Mouse (Mus musculus): ENCODE results near the gene Kctd4. TPM values are rescaled to one million over a fixed set of nuclear protein-coding genes. Genes with fewer than 3 reads are reported as not detected.
A peak's percentile ranks its signal among the peaks of the same experiment; 100 is the strongest.

Kctd4 gene
- polyA plus RNA-seq, 1 experiment, result 3.5 TPM

DNA sequence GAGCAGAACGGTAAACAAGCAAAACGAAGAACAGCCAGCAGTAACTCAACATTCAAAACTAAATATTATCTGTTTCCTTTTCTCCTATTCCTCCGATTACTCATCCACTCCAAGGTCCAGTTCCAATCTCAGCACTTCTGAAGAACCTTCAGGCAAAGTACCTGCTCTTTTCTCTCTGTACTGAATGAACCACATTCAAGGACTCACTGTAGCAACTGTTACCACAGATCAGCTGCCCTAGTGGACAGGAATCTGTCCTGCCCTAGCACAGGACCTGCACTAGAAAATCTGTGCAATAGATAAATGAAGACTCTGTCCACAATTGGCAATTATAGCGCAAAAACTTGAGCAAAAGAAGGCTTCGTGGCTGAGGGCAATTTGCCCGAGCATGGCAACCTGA is 36.1 kb downstream of the Kctd4 start:
- H3K27me3 ChIP-seq (ENCODE audit: control insufficient read depth, insufficient read depth, low read length), result no peaks in the 10 kb centered on the region
- TF ChIP-seq POLR2A (IDR thresholded peaks at IDR 0.05; ENCODE audit: borderline replicate concordance, insufficient read depth, low read length), result no peak
- no peak for TF ChIP-seq CTCF (IDR thresholded peaks at IDR 0.05; ENCODE audit: borderline replicate concordance, insufficient read depth, low read depth, low read length)
- 93% methylated on average over 6 of the region's 6 CpGs for WGBS
- DNase-seq, result no peak
- no peak overlapping the region for H3K27ac ChIP-seq (ENCODE audit: insufficient read depth, low read length)
- H3K4me1 ChIP-seq (ENCODE audit: control insufficient read depth, insufficient read depth, low read length), result no peaks in the 10 kb centered on the region
- H3K4me3 ChIP-seq (replicated peaks; ENCODE audit: insufficient read depth, low read depth, low read length), result no peak overlapping the region

DNA sequence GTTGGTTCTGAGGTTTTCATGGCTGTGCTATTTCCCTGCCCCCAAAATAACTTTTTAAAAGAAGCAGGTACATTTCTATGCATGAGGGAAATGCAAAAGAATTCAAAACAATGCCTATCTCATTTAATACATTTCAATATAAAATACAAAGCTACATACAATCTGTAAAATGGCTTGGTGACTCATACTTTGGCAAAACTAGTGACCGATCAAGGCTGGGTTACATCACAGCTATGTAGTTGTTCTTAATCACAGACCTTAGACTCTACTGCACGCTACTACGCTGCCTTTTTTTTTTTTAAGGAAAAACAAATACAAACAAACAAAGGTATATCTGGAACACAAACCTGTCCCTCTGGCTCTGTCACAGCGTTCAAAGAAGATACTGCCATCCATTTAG is 37.6 kb downstream of the Kctd4 start:
- DNase-seq, result no peak
- Histone ChIP-seq H3K4me1 (ENCODE audit: control insufficient read depth, insufficient read depth, low read length) (no peaks in the 10 kb centered on the region), H3K27ac (ENCODE audit: insufficient read depth, low read length) (no peak overlapping the region), H3K4me3 (replicated peaks; ENCODE audit: insufficient read depth, low read depth, low read length) (no peak overlapping the region), H3K27me3 (ENCODE audit: control insufficient read depth, insufficient read depth, low read length) (no peaks in the 10 kb centered on the region)
- TF ChIP-seq POLR2A (IDR thresholded peaks at IDR 0.05; ENCODE audit: borderline replicate concordance, insufficient read depth, low read length) (no peak), CTCF (IDR thresholded peaks at IDR 0.05; ENCODE audit: borderline replicate concordance, insufficient read depth, low read depth, low read length) (no peak)
- WGBS, result 92% methylated on average over 4 of the region's 4 CpGs

DNA sequence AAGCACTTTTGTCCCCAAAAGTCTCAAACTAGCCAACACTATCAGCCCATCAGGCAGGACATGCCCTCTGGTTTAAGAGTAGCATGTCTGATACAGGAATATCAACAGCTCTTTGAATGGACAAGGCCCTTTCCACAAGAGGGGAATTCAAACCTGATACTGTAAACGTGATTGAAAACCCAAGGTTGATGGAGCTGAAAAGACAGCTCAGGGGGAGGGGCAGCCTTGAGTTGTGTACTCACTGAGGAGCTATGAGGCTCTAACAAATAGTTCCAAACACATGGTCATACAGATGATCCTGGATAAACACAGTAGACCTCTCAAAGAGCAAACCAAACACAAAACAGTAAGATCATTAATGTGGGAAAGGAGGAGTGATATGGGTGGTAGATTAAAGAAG is 43.3 kb downstream of the Kctd4 start:
- DNase-seq, result no peak
- H3K27me3 ChIP-seq (ENCODE audit: control insufficient read depth, insufficient read depth, low read length), result no peaks in the 10 kb centered on the region
- 40% methylated on average over 1 of the region's 1 CpGs for WGBS
- TF ChIP-seq POLR2A (IDR thresholded peaks at IDR 0.05; ENCODE audit: borderline replicate concordance, insufficient read depth, low read length), result no peak
- TF ChIP-seq CTCF (IDR thresholded peaks at IDR 0.05; ENCODE audit: borderline replicate concordance, insufficient read depth, low read depth, low read length), result no peak
- no peak overlapping the region for H3K27ac ChIP-seq (ENCODE audit: insufficient read depth, low read length)
- H3K4me1 ChIP-seq (ENCODE audit: control insufficient read depth, insufficient read depth, low read length), result no peaks in the 10 kb centered on the region
- no peak overlapping the region for H3K4me3 ChIP-seq (replicated peaks; ENCODE audit: insufficient read depth, low read depth, low read length)

DNA sequence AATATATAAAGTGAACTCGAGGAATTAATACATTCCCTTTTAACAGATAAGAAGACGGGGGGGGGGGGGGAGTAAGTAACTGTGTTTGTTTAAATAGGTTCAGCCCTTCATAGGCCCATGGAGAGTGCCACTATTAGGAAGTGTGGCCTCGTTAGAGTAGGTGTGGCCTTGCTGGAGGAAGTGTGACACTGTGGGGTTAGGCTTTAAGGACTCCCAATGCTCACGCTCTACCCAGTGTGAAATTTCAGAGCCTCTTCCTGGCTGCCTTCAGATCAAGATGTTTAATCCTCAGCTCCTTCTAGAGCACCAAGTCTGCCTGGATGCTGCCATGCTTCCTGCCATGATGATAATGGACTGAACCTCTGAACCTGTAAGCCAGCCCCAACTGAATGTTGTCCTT is 47.0 kb downstream of the Kctd4 start:
- 86% methylated on average over 4 of the region's 4 CpGs for WGBS
- no peak for DNase-seq
- Histone ChIP-seq H3K27ac (ENCODE audit: insufficient read depth, low read length) (no peak overlapping the region), H3K4me1 (ENCODE audit: control insufficient read depth, insufficient read depth, low read length) (no peaks in the 10 kb centered on the region), H3K27me3 (ENCODE audit: control insufficient read depth, insufficient read depth, low read length) (no peaks in the 10 kb centered on the region), H3K4me3 (replicated peaks; ENCODE audit: insufficient read depth, low read depth, low read length) (no peak overlapping the region)
- TF ChIP-seq CTCF (IDR thresholded peaks at IDR 0.05; ENCODE audit: borderline replicate concordance, insufficient read depth, low read depth, low read length), result no peak
- TF ChIP-seq POLR2A (IDR thresholded peaks at IDR 0.05; ENCODE audit: borderline replicate concordance, insufficient read depth, low read length), result no peak

DNA sequence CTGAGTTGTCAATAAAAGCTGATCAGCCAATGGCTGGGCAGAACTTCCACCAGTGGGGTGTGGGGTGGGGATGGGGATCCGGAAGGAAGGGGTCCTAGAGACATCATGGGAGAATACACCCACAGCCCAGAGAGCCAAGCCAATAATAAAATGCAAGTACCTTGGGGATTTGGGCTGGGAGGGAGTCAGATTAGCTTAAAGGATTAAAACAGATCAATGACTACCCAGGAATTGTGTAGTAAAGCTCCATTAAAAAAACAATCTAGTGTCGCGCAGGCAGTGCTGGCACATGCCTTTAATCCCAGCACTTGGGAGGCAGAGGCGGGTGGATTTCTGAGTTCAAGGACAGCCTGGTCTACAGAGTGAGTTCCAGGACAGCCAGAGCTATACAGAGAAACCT is 50.2 kb downstream of the Kctd4 start:
- H3K4me1 ChIP-seq (ENCODE audit: control insufficient read depth, insufficient read depth, low read length), result no peaks in the 10 kb centered on the region; the same call in 1 of the 2 replicates
- no peak for DNase-seq
- WGBS, result 88% methylated on average over 4 of the region's 4 CpGs
- H3K4me3 ChIP-seq (replicated peaks; ENCODE audit: insufficient read depth, low read depth, low read length), result no peak overlapping the region
- no peak overlapping the region for H3K27ac ChIP-seq (ENCODE audit: insufficient read depth, low read length)
- TF ChIP-seq CTCF (IDR thresholded peaks at IDR 0.05; ENCODE audit: borderline replicate concordance, insufficient read depth, low read depth, low read length) (no peak), POLR2A (IDR thresholded peaks at IDR 0.05; ENCODE audit: borderline replicate concordance, insufficient read depth, low read length) (no peak)
- no peaks in the 10 kb centered on the region for H3K27me3 ChIP-seq (ENCODE audit: control insufficient read depth, insufficient read depth, low read length)

DNA sequence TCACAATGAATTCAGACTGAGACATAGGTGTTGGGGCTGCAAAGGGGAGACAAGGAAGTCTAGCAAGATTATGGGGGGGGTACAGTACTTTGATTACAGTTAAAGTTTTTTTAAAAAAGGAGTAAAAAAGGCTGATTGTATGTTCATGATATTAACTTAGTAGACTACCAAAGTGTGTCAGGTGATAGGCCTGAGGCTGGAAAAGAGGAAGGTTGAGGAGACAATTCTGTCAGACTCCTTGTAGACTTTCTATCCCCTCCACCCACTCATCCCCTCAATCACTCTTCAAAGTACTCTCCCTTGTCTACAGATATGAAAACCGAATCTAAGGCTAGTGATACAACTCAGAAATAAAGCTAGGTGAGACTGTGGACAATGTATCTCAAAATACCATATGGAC is 53.4 kb downstream of the Kctd4 start:
- no peak for DNase-seq
- Histone ChIP-seq H3K27me3 (ENCODE audit: control insufficient read depth, insufficient read depth, low read length) (no peaks in the 10 kb centered on the region), H3K27ac (ENCODE audit: insufficient read depth, low read length) (no peak overlapping the region), H3K4me1 (ENCODE audit: control insufficient read depth, insufficient read depth, low read length) (no peaks in the 10 kb centered on the region; the same call in 1 of the 2 replicates), H3K4me3 (replicated peaks; ENCODE audit: insufficient read depth, low read depth, low read length) (no peak overlapping the region)
- no peak for TF ChIP-seq CTCF (IDR thresholded peaks at IDR 0.05; ENCODE audit: borderline replicate concordance, insufficient read depth, low read depth, low read length)
- no peak for TF ChIP-seq POLR2A (IDR thresholded peaks at IDR 0.05; ENCODE audit: borderline replicate concordance, insufficient read depth, low read length)
- WGBS, result 100% methylated on average over 1 of the region's 1 CpGs

DNA sequence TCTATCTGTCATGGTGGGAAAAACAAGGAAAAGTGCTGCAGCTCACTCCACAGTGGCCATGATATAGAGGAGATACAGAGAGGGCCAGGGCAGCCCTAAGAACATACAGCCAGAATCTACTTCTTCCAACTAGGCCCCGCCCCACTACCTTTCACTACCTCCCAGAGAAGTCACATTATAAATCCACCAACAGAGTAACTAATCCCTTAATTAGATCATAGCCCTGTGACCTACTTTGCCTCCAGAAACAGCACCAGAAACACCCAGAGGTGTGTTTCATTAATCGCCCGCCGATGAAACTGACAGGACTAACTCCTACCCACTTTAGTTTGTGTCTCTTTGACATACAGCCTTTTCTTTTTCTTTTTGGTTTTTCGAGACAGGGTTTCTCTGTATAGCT is 54.4 kb downstream of the Kctd4 start:
- Histone ChIP-seq H3K4me3 (replicated peaks; ENCODE audit: insufficient read depth, low read depth, low read length) (no peak overlapping the region), H3K27ac (ENCODE audit: insufficient read depth, low read length) (no peak overlapping the region), H3K4me1 (ENCODE audit: control insufficient read depth, insufficient read depth, low read length) (no peaks in the 10 kb centered on the region; the same call in 1 of the 2 replicates), H3K27me3 (ENCODE audit: control insufficient read depth, insufficient read depth, low read length) (no peaks in the 10 kb centered on the region)
- DNase-seq, result no peak
- 87% methylated on average over 5 of the region's 5 CpGs for WGBS
- TF ChIP-seq CTCF (IDR thresholded peaks at IDR 0.05; ENCODE audit: borderline replicate concordance, insufficient read depth, low read depth, low read length) (no peak), POLR2A (IDR thresholded peaks at IDR 0.05; ENCODE audit: borderline replicate concordance, insufficient read depth, low read length) (no peak)

DNA sequence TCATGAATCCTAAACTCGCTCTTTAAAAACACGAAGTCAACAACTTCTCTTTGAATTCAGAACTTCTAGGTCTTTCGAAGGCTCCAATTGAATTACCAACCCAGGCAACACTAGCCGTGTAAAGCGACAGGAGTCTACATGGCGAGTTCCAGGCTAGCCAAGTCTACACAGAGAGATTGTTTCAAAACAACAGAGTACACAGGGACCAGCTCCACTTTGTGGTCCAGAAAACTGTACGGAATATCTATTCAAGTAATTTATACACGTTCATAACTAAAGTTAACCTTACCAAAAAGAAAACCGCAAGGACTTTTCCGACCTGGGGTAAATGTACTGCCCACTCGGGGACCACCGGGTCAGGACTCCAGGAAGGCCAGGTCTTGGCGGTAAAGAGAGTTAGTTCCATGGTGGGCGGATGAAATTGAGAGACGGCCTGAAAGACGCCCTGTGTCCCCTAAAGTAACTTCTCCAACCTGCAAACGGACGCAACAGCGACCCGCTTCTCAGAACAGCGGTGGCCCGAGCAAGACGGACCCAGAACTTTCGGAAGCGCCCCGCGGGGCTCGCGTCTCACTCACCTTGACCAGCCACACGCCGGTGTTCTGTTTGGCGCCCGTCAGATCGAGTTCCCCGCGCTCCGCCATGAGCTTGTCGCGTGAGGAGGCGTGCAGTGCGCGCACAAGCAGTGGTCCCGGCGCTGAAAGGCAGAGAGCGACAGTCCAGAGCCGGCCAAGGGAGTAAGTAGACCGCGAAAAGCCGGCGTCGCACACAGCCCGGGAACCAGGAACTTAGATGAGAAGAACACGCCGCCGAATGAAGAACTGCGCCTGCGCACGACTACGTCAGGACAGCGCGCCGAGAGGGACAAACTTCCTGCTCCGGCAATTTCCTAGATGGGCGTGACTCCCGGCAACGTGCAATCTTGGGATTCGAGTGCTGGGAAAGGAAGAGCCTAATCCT is 55.6 kb downstream of the Kctd4 start, which contains the start of gene Gtf2f2:
Gene Gtf2f2, minus strand, starts transcription at position 764 of the 960 bp plus-strand sequence.
- Histone ChIP-seq H3K27me3 (ENCODE audit: control insufficient read depth, insufficient read depth, low read length) (no peaks in the 10 kb centered on the region), H3K27ac (ENCODE audit: insufficient read depth, low read length) (no peak within 1 kb of the TSS), H3K4me3 (replicated peaks; ENCODE audit: insufficient read depth, low read depth, low read length) (peak within 1 kb of the TSS; percentile 95), H3K4me1 (ENCODE audit: control insufficient read depth, insufficient read depth, low read length) (no peaks in the 10 kb centered on the region; the same call in 1 of the 2 replicates)
- TF ChIP-seq CTCF (IDR thresholded peaks at IDR 0.05; ENCODE audit: borderline replicate concordance, insufficient read depth, low read depth, low read length) (no peak), POLR2A (IDR thresholded peaks at IDR 0.05; ENCODE audit: borderline replicate concordance, insufficient read depth, low read length) (peak; percentile 32; the same call in 1 of the 2 replicates)
- DNase-seq, result peak; percentile 91 to 97
- under 1% methylated on average over 67 of the region's 67 CpGs for WGBS

Measured in cerebellum, adult 2 months (tissue).